Mouse (Mus musculus) spleen, postnatal 14 days (tissue): ENCODE measurements around the gene Usp48.

ENCODE experiments used
- DNase-seq, 2 experiments: peaks; one replicate each; pipeline ENCODE4 v3.0.0; 2021 to 2022; ENCODE audit warnings: low spot score in 2 of 2

The Usp48 gene

GRCm38 (mm10) chr4:137684830-137685343 lies 91.3 kb downstream of the Usp48 start:
- DNase-seq, result no peak

DNA sequence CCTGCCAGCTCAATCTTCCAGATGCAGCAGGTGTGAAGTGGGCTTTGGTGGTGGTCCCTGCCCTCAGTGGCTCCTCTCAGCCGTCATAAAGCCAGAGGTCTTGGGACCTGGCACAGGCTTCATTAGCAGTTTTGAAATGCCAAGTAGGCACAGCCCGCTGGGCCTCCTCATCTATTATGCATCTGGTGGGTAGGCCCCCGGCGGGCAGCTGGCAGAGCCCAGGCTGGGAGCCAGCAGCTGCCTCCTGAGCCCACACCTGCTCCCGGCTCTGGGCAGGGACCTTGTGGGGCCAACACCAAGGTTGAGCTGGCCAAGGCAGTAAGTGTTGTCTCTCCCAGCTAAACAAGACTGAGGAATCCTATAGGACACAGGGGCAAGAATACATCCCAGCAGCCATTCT lies 92.7 kb downstream of the Usp48 start:
- DNase-seq, result no peak

GRCm38 (mm10) chr4:137687234-137687825 lies 93.8 kb downstream of the Usp48 start:
- DNase-seq, result no peak

- no peak for DNase-seq
Measured at GRCm38 (mm10) chr4:137692107-137692902, 98.8 kb downstream of the Usp48 start.

- no peak for DNase-seq
Measured at GRCm38 (mm10) chr4:137695300-137695699, 101.7 kb downstream of the Usp48 start.

- DNase-seq, result no peak
Measured at GRCm38 (mm10) chr4:137695900-137696299, 102.3 kb downstream of the Usp48 start.

DNA sequence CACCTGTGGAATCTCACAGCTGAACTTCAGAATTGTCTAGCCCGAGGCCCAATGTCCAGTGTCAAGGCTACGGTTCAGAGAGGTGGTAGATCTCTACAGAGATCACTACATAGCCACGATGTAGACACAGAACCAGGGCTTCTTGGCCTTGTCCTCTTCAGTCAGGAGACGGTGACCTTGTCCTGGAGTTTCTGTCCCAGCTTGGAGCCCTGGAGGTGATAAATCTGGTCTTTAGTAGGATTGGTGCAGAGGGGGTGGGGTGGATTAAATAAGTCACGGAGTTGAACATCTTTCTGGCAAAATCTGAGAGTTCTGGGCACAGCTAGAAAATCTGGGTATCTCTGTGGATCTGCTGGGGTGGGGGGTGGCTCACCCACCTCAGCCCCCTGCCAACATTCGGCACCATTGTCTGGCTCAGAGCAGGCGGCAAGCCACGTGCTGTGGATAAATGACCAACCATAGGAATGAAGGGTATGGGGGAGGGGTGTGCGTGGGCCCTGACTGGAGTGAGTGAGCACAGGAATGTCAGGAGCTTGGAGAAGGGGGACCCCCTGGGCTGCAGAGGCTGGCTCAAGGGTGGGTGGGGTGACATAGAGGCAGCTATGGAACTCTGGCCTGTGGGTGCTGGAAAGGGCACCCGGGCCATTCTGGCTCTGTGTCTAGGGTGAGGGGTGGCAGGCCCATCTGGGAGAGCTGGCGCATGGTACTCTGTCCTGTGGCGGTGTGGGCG lies 103.8 kb downstream of the Usp48 start:
- no peak for DNase-seq

DNA sequence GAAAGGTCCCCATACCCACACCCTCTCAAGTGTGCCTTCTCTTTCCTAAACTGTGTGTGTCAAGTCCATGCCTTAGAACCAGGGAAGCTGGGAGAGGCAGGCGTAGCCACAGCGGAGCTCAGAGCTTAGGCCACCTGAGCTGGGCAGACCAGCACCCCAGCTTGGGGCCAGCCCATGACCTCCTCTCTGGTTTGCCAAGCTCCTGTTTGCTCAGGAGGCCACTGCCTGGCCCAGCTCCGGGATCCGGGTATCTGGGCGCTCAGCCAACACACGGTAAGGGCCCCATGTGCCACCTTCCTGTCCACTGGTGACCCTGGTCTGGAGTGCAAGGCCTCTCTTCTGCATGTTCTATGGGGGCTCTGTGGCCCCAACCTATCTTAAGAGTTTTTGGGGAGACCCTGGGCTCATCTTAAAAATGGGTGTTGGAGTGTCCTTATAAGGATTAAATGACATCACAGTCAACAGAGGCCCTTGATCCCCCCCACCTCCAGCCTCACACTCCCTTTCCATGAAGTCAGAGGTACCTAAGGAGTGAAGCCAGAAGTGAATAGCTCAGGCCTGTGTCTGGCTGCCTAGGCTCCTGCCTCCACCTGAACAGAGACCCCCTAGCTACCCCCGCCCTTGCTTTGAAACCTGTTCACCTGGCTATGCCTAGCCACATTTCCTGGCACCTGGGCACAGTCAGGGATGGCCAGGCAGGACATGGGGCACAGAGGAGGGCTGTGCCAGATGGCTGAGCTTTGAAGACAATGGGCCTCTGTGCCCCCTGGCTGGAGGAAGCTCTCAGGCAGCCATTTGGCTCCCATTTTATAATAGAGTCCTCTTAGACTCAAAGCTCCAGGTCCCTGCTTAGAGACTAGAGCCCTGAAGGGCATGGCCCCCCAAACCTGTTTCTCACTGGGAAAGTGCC lies 104.8 kb downstream of the Usp48 start:
- DNase-seq, result no peak

GRCm38 (mm10) chr4:137699264-137700211 lies 106.0 kb downstream of the Usp48 start:
- no peak for DNase-seq

DNA sequence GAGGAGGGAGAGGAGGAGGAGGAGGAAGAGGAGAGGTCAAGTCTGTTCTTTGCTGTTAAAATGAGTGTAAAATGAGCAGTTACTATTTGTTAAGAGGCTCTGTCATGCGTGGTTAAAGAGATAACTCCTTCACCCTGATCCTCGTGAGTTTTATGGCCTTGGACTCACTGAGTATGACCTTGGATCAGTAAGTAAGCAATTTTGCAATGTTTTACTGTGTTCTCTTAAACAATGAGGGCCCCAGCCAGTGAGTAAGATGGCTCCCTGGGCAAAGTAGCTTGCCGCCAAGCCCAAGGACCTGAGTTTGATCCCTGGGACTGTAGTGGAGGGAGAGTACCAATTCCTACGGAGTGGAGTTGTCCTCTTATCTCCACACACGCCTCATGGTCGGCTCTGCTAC lies 107.4 kb downstream of the Usp48 start:
- DNase-seq, result no peak

- DNase-seq, result no peak
Measured at GRCm38 (mm10) chr4:137703077-137703476, 109.5 kb downstream of the Usp48 start.

- DNase-seq, result no peak
Measured at GRCm38 (mm10) chr4:137704561-137704960, 111.0 kb downstream of the Usp48 start.

GRCm38 (mm10) chr4:137705379-137705778 lies 111.8 kb downstream of the Usp48 start:
- DNase-seq, result no peak

DNA sequence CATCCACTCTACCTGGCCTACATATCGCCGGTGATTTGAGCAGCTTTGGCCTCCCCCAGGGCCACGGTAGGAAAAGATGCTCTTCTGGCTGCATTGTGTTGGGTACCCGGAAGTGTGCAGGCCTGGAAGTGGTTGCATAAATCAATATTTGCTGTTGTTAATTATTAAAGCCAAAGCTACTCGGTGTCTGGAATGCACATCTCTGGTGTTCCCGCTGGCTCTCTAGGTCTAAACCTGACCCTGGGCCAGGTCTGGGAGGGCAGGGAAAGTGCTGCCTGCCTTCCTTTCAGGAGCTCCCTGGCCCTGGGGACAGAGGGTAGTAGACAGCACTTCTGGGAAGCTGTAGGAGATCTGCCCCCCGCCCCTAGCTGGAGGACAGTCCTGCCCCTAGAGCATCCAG lies 113.0 kb downstream of the Usp48 start:
- no peak for DNase-seq

- peak; percentile 79 to 83 for DNase-seq
Measured at GRCm38 (mm10) chr4:137707216-137707990, 113.8 kb downstream of the Usp48 start.
